Mouse (Mus musculus): ENCODE results near the gene BC051665. TPM values are rescaled to one million over a fixed set of nuclear protein-coding genes. Genes with fewer than 3 reads are reported as not detected.
A peak's percentile ranks its signal among the peaks of the same experiment; 100 is the strongest.

The BC051665 gene
- polyA plus RNA-seq, 1 experiment from 2014 or later, result not detected

DNA sequence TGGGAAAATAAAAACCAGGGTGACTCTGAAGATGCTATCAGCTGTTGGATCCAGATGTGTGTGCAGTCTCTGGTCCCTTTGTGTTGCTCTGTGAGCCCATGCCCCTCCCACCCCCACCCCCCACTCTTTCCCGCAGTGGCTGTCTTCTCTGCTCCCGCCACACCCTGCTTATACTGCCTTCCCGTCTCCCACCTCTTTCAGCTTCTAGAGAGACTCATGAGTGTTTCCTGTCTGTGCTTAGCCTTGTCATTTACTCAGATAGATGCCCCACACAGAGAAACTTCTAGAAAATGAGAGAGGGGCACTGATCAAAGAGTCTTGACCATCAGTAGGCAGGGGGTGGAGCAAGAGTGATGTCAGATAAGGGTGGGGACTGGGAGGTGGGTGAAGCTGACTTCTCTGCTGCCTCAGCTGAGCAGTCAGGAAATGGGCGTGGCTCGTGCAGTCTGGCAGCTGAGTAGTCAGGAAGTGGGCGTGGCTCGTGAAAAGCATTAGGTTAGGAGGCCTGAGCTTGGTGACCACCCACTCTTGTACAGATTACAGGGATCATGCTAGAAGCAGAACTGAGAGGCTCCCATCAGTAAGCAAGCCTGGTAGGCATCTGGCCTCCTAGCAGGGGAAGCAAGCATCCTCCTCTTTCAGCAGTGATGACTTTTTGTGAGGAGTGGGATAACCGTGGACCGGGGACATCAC is 48.4 kb downstream of the BC051665 start:
- Histone ChIP-seq H3K27ac (ENCODE audit: low read length) (peak overlapping the region; percentile 76), H3K9me3 (replicated peaks; ENCODE audit: control insufficient read depth, low read length) (no peaks in the 10 kb centered on the region), H3K36me3 (ENCODE audit: control insufficient read depth, insufficient read depth, low read length) (peaks cover 6% of the 10 kb centered on the region; the same call in 1 of the 2 replicates), H3K4me3 (replicated peaks; ENCODE audit: low read length) (peak overlapping the region; percentile 26), H3K4me2 (ENCODE audit: low read depth, low read length) (peak overlapping the region; percentile 56), H3K9ac (ENCODE audit: low read length) (peak overlapping the region; percentile 36; the same call in 1 of the 2 replicates), H3K4me1 (ENCODE audit: control insufficient read depth, insufficient read depth, low read length) (peaks cover 17% of the 10 kb centered on the region), H3K27me3 (ENCODE audit: control insufficient read depth, insufficient read depth, low read length) (no peaks in the 10 kb centered on the region)
- 8% methylated on average over 9 of the region's 9 CpGs for WGBS
- ATAC-seq (ENCODE audit: insufficient read depth, low FRiP score), result peak; percentile 87

- Histone ChIP-seq H3K4me3 (replicated peaks; ENCODE audit: low read length) (no peak overlapping the region), H3K36me3 (ENCODE audit: control insufficient read depth, insufficient read depth, low read length) (peaks cover 6% of the 10 kb centered on the region; the same call in 1 of the 2 replicates), H3K27me3 (ENCODE audit: control insufficient read depth, insufficient read depth, low read length) (no peaks in the 10 kb centered on the region), H3K4me1 (ENCODE audit: control insufficient read depth, insufficient read depth, low read length) (peaks cover 17% of the 10 kb centered on the region), H3K9ac (ENCODE audit: low read length) (no peak overlapping the region), H3K4me2 (ENCODE audit: low read depth, low read length) (no peak overlapping the region), H3K27ac (ENCODE audit: low read length) (no peak overlapping the region; the same call in 1 of the 2 replicates), H3K9me3 (replicated peaks; ENCODE audit: control insufficient read depth, low read length) (no peaks in the 10 kb centered on the region)
- WGBS, result 42% methylated on average over 13 of the region's 13 CpGs
- ATAC-seq (ENCODE audit: insufficient read depth, low FRiP score), result peak; percentile 48; the same call in 1 of the 2 replicates
Measured at GRCm38 (mm10) chr13:60736421-60737105, 49.6 kb downstream of the BC051665 start.

GRCm38 (mm10) chr13:60735306-60735705 is 50.9 kb downstream of the BC051665 start:
- Histone ChIP-seq H3K36me3 (ENCODE audit: control insufficient read depth, insufficient read depth, low read length) (peaks cover 5% of the 10 kb centered on the region; the same call in 1 of the 2 replicates), H3K4me3 (replicated peaks; ENCODE audit: low read length) (no peak overlapping the region), H3K27ac (ENCODE audit: low read length) (no peak overlapping the region), H3K9ac (ENCODE audit: low read length) (no peak overlapping the region), H3K9me3 (replicated peaks; ENCODE audit: control insufficient read depth, low read length) (no peaks in the 10 kb centered on the region), H3K4me2 (ENCODE audit: low read depth, low read length) (no peak overlapping the region), H3K27me3 (ENCODE audit: control insufficient read depth, insufficient read depth, low read length) (no peaks in the 10 kb centered on the region), H3K4me1 (ENCODE audit: control insufficient read depth, insufficient read depth, low read length) (peaks cover 17% of the 10 kb centered on the region)
- 85% methylated on average over 9 of the region's 9 CpGs for WGBS
- ATAC-seq (ENCODE audit: insufficient read depth, low FRiP score), result no peak

Other genes starting within 250 kb of the BC051665 start
- 9.3 and 11.5 TPM in 2 replicates for gene Dapk1, start 184.4 kb downstream of the BC051665 start, polyA plus RNA-seq (2015; fragmentation: Nextera tagmentation; extraction: Ambion mirVana)
- not detected in 2 replicates for gene Ctsll3, start 16.5 kb upstream of the BC051665 start, polyA plus RNA-seq (2015; fragmentation: Nextera tagmentation; extraction: Ambion mirVana)
- not detected in 2 replicates for gene 4930486L24Rik, start 78.1 kb upstream of the BC051665 start, polyA plus RNA-seq (2015; fragmentation: Nextera tagmentation; extraction: Ambion mirVana)
- 0.19 and 0.50 TPM in 2 replicates for gene Gm49392, start 110.5 kb upstream of the BC051665 start, polyA plus RNA-seq (2015; fragmentation: Nextera tagmentation; extraction: Ambion mirVana)
- 2.4 and 3.1 TPM in 2 replicates for gene Ctla2b, start 111.1 kb upstream of the BC051665 start, polyA plus RNA-seq (2015; fragmentation: Nextera tagmentation; extraction: Ambion mirVana)
- gene Tpbpb, start 118.5 kb upstream of the BC051665 start, polyA plus RNA-seq (2015; fragmentation: Nextera tagmentation; extraction: Ambion mirVana), result not detected in 2 replicates
- gene Gm49393, start 149.2 kb upstream of the BC051665 start, polyA plus RNA-seq (2015; fragmentation: Nextera tagmentation; extraction: Ambion mirVana), result not detected in 2 replicates
- gene Gm49391, start 150.2 kb upstream of the BC051665 start, polyA plus RNA-seq (2015; fragmentation: Nextera tagmentation; extraction: Ambion mirVana), result 1.4 and 2.6 TPM in 2 replicates
- gene Ctla2a, start 150.3 kb upstream of the BC051665 start, polyA plus RNA-seq (2015; fragmentation: Nextera tagmentation; extraction: Ambion mirVana), result 28.5 and 29.6 TPM in 2 replicates
- gene Tpbpa, start 155.6 kb upstream of the BC051665 start, polyA plus RNA-seq (2015; fragmentation: Nextera tagmentation; extraction: Ambion mirVana), result not detected in 2 replicates
- not detected in 2 replicates for gene Ctsj, start 219.6 kb upstream of the BC051665 start, polyA plus RNA-seq (2015; fragmentation: Nextera tagmentation; extraction: Ambion mirVana)